In the genomic region with DNA sequence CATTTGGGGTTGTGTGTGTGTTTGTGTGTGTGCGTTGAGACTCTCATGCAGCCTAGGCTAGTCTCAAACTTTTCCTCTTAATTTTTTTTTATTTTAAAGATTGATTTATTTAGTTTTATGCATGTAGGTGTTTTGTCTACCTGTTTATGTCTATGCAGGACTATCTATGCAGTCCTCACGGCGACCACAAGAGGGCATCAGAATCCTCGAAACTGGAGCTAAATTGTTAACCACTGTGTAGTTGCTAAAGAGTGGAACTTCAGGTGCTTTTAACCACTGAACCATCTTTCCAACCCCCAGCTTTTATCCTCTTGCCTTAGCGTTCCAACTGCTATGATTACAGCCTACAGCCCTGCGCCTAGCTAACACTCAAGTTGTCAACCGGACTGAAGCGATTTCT, we compare ENCODE assay signal across 9 mouse cellular contexts. TPM values are rescaled to one million over a fixed set of nuclear protein-coding genes. Genes with fewer than 3 reads are reported as not detected.
DNase-seq lines count a peak whose midpoint lies in the region; TF ChIP-seq lines count a peak whose summit lies in the region.
"Had no signal": no experiment of that assay in that cellular context is flagged by ENCODE, and none has a peak within 500 bp of the region (broad histone marks: within the 10 kb centered on the region; RNA-seq: fewer than 3 reads in every experiment).

No protein-coding gene starts in this region.

- intact Hi-C loops in gastrocnemius, adult 2 months (cut with DNase I) = loop anchor here (1.0 kb wide), 1 partner anchor 88 kb away; no protein-coding TSS in a partner anchor

- H3K4me1 ChIP-seq in thymus, adult 2 months (replicated peaks; ENCODE audit: control insufficient read depth, insufficient read depth, low read length) = no peaks in the 10 kb centered on the region

- 50% methylated on average over 8 of the region's 8 CpGs for WGBS in thymus, adult 2 months

- no peaks in the 10 kb centered on the region; the same call in 1 of the 2 replicates for H3K27me3 ChIP-seq in thymus, adult 2 months (ENCODE audit: control insufficient read depth, insufficient read depth, low read length)

- no peak overlapping the region for H3K4me3 ChIP-seq in thymus, adult 2 months (ENCODE audit: control insufficient read depth, insufficient read depth, low read length)
- no peak overlapping the region for H3K4me3 ChIP-seq in gastrocnemius, adult 2 months
- H3K4me3 ChIP-seq in layer of hippocampus, adult 2 months = no peak overlapping the region
- H3K4me3 ChIP-seq: erythroblast, embryonic 14.5 days had no signal

- no peak for TF ChIP-seq POLR2A in thymus, adult 2 months (IDR thresholded peaks at IDR 0.05; ENCODE audit: control insufficient read depth, extremely low read depth, insufficient read depth, low read length, poor library complexity)

- TF ChIP-seq CTCF in thymus, adult 2 months (IDR thresholded peaks at IDR 0.05; ENCODE audit: borderline replicate concordance, control insufficient read depth, extremely low read depth, insufficient read depth, low read length, poor library complexity) = no peak
- peak; percentile 79 for TF ChIP-seq CTCF in gastrocnemius, adult 2 months (IDR thresholded peaks at IDR 0.05)
- TF ChIP-seq CTCF in layer of hippocampus, adult 2 months (conservative IDR thresholded peaks at IDR 0.05) = peak; percentile 88

- no peak overlapping the region for H3K27ac ChIP-seq in thymus, adult 2 months (ENCODE audit: control insufficient read depth, insufficient read depth, low read length)
- no peak overlapping the region for H3K27ac ChIP-seq in gastrocnemius, adult 2 months
- no peak overlapping the region for H3K27ac ChIP-seq in layer of hippocampus, adult 2 months

- DNase-seq in thymus, adult 2 months = peak; percentile 53
- no peak for DNase-seq in thymus, adult 18-20 months
- DNase-seq in cerebellum, postnatal 25 days = peak; percentile 63 to 79
- peak; percentile 55 for DNase-seq in gastrocnemius, adult 2 months
- peak; percentile 39 to 81 for DNase-seq in layer of hippocampus, adult 2 months (ENCODE audit: low spot score in 2 of 2)
- peak; percentile 74 for DNase-seq in lung, postnatal 14 days
- DNase-seq in right cerebral cortex, postnatal 36 days (ENCODE audit: low spot score in 2 of 2) = peak; percentile 38 to 52
- no peak for DNase-seq in c-Kit-positive CD71-positive TER-119-positive erythroid progenitor cells, embryonic 14.5 days (ENCODE audit: low spot score)

- H3K36me3 ChIP-seq in thymus, adult 2 months (ENCODE audit: control insufficient read depth, insufficient read depth, low read length) = no peaks in the 10 kb centered on the region

RNA-seq across cellular contexts. Expression of gene Trim60, which starts 4.1 kb away (rescaled TPM):
- not detected in 2 replicates for polyA plus RNA-seq in thymus, adult 2 months (2012; rRNA removed)
- total RNA-seq in gastrocnemius, adult 2 months (2021) = not detected
- not detected for total RNA-seq in layer of hippocampus, adult 2 months (2021)

RNA-seq across cellular contexts. Expression of gene Trim61, which starts 4.2 kb away (rescaled TPM):
- polyA plus RNA-seq in thymus, adult 2 months (2012; rRNA removed) = not detected in 2 replicates
- not detected for total RNA-seq in gastrocnemius, adult 2 months (2021)
- not detected for total RNA-seq in layer of hippocampus, adult 2 months (2021)
- polyA plus RNA-seq: erythroblast, embryonic 14.5 days had no signal

RNA-seq across cellular contexts. Expression of gene Apela, which starts 14.7 kb away (rescaled TPM):
- 0.28 TPM in 1 of 2 replicates, not detected in the other for polyA plus RNA-seq in thymus, adult 2 months (2012; rRNA removed)
- total RNA-seq in gastrocnemius, adult 2 months (2021) = not detected
- total RNA-seq in layer of hippocampus, adult 2 months (2021) = under 1 TPM in 1 of 2 experiments, not detected in 1; 0.91 TPM
- polyA plus RNA-seq: erythroblast, embryonic 14.5 days had no signal

RNA-seq across cellular contexts. Expression of gene Trim75, which starts 34.9 kb away (rescaled TPM):
- polyA plus RNA-seq in thymus, adult 2 months (2012; rRNA removed) = not detected in 2 replicates
- not detected for total RNA-seq in gastrocnemius, adult 2 months (2021)
- total RNA-seq in layer of hippocampus, adult 2 months (2021) = not detected
- polyA plus RNA-seq: erythroblast, embryonic 14.5 days had no signal

RNA-seq across cellular contexts. Expression of gene Gm10663, which starts 52.3 kb away (rescaled TPM):
- polyA plus RNA-seq in thymus, adult 2 months (2012; rRNA removed) = not detected in 2 replicates
- not detected for total RNA-seq in gastrocnemius, adult 2 months (2021)
- not detected for total RNA-seq in layer of hippocampus, adult 2 months (2021)
- polyA plus RNA-seq: erythroblast, embryonic 14.5 days had no signal

Comparison
In these comparisons a context has a peak if more than half of its experiments do, and no peak if none do; other contexts are left out.
1. DNase-seq: peak in thymus, adult 2 months (single experiment), cerebellum, postnatal 25 days (2 of 2), gastrocnemius, adult 2 months (single experiment), layer of hippocampus, adult 2 months (2 of 2), lung, postnatal 14 days (single experiment) and right cerebral cortex, postnatal 36 days (2 of 2); none in thymus, adult 18-20 months (0 of 2) and c-Kit-positive CD71-positive TER-119-positive erythroid progenitor cells, embryonic 14.5 days (single experiment).